Mouse (Mus musculus) megakaryocyte, embryonic 14.5 days (primary cell): ENCODE data around the gene Lrmp.

ENCODE experiments used
- FLI1 ChIP-seq: IDR thresholded peaks from 2 replicates; pipeline ENCODE4 v1.6.1; 2012; ENCODE audit warnings: low read length, inconsistent platforms, mixed read lengths
- GATA1 ChIP-seq: IDR thresholded peaks from 3 replicates; pipeline ENCODE4 v1.6.1; 2012; ENCODE audit warnings: mixed read lengths, low read length, inconsistent platforms, borderline replicate concordance

DNA sequence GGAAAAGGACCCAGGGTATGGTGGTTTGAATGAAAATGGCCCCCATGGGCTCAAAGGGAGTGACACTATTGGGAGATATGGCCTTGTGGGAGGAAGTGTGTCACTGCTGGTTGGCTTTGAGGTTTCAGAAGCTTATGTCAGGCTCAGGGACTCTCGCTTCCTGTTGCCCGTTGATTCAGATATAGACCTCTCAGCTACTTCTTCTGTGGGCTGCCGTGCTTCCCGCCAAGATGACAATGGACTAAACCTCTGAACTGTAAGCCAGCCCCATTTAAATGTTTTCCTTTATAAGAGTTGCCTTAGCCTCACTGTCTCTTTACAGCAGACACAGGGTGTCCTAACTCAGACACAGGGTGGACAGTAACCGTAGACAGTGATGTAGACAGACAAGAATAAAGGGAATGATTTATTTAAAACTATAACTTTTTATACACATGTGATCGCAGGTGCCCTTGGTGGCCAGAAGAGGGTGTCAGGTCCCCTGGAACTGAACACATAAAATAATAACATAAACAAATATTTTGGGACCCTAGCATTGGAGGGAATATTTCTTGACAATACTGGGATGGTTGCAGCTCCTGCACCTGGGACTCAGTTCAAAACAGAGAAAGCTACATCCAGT, at the start of gene Lrmp:
- no peak for TF ChIP-seq GATA1
- TF ChIP-seq FLI1 = peak; percentile 51; the same call in 1 of the 2 replicates
